Mouse (Mus musculus): ENCODE data around the gene Acsf2.
A peak's percentile ranks its signal among the peaks of the same experiment; 100 is the strongest.

Gene Acsf2

DNA sequence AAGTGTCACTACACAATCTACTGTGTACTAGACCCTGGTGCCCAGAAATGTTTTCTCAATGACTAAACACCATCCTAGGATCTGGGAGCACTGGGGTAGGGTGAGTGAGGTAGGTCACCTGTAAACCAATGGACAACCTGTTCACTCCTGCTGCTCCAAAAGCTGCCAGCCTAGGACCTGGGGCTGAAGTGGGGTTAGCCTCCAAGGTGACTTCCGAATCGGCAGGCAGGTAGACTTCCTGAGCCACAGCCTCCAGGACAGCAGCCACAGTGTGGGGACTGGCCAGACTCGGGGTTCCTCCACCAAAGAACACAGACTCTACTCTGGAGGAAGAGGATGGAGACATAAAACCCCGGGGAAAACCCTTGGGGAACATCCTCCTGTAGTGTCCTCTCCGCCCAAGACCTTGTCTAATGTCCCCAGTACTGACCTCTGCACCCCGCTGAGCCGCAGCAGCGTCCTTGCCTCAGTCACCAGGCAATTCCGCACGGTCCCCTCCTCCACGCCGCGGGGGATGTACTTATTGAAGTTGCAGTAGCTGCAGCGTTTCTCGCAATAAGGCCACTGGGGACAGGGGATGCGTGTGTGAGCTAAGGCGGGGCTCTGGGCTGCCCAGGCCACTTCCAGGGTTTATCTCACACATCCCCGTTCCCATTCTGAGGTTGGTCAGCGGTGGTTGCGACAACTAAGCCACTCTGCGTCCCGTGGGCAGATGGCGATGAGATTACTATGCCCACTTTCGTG lies 53.5 kb downstream of the Acsf2 start:
- DNase-seq, result peak; percentile 41 to 62

DNA sequence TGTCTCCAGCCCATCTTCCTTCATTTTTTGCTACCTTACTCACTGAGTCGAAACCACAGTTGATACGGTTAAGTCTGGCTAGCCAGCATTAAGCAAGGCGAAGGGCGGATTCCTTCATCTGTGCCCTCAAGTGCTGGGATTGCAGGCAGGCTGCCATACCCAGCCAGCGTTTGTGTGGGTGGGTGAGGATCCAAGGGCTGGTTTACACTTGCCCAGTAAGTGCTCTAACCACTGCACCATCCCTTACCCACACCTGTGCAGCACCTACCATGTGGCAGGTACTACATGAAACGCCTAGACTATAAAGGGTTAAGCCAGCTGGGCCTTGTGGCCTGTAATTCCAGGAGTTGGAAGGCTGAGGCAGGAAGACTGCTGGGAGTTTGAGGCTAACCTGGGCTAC lies 54.4 kb downstream of the Acsf2 start:
- DNase-seq, result no peak

DNA sequence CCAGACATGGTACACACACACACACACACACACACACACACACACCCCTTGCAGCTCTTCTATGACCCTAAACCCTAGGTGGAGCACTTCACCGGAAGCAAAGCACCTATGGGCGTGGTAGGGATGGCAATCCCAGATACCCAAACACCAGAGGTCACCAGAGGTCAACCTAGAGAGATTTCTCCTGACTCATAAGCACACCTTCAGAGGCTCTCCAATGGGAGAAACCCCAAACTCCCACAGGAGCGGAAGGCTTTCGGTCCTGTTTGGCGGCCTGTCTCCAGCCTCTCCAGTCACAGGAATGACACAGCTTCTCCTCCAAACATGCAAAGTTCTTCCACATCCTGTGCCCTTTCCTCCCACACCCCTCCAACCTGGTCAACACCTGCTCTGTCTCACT lies 55.3 kb downstream of the Acsf2 start:
- no peak for DNase-seq

DNA sequence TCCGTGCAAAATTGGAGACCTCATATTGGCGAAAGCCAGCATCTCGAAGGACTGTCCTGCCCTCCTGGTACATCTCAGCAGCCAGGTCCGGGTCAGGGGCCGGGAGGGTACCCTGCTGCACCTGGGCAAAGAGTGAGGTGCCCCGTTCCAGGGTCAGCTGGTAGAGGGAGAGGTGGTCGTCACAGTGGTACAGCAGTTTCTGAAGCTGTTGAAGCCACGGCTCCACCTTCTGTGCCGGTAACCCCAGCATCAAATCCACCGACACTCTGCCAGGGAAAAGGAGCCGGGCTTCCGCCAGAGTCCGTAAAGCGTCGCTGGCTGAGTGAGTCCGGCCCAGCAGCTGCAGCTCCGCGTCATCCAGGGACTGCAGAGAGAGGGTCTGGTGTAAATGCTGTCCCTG lies 57.2 kb downstream of the Acsf2 start:
- no peak for DNase-seq

DNA sequence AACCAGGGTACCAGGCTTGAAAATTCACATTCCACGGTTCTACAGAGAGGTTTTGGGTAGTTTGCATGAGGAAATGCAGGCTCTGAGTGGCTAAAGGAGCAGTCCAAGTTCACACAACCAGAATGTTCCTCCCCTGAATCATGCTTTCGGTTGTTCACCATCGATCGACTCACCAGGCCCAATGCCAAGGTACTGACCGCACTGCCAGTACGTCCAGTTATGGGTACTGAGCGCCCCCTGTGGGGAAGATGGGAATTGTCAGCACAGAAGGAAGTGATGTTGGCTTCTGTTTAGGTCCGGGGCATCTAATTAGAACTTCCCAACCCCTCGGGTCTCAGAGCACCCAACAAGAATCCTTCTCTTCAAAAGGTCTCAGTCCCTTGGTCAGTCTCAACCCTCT lies 57.7 kb downstream of the Acsf2 start:
- peak; percentile 96 to 98 for DNase-seq

DNA sequence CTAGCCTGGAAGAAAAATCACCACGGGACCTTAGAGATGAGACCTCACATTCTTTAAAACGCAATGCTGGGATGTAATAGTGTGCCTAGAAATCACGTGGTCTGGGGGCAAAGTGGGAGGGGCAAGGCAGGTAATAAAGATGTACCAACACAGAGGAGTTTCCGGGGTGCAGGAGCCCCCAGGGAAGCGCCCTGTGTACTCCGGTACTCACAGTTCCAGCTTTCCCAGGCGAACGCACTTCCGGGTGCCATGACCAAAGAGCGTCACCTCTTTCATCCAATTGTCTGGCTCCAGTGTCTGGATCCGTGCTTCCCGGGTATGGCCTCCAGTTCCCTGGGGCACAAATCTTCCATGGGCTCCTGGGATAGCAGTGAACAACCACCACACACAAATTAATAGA lies 58.3 kb downstream of the Acsf2 start:
- no peak for DNase-seq

DNA sequence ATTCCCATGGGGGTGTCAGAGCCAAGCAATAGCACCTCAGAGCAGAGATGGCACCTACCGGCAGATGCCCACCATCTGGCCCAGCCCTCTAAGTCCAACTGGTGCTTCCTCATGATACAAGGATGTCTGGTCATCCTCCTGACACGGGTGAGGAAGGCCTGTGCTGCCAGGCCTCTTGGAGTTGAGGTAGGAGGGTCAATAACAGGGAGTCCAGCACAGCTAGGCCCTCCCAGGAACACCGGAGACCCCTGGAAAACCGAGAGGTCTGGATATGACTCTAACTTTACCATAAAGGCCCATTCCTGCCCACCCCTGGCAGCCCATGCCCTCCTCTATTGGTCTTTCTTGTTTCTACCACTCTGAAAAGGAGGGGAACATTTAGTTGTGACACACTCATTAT lies 59.3 kb downstream of the Acsf2 start:
- DNase-seq, result no peak

DNA sequence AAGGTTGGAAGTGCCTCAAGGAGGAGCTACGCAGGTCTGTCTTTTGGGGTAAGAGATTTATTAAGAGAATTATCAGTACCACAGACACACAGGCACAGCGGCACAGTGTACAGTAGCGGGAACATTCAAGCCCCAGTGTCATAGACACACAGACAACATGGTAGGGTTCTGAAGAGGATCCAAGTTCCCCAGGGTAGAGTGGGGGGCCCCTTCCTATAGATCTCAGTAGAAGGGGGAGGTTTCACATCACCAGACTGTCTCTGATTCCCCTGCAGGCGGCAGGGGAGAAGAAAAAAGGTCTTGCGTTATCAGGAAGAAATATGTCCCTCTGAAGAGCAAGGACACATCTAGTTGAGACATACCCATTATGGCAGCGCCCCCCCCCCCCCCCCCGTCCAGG lies 61.9 kb downstream of the Acsf2 start:
- no peak for DNase-seq

DNA sequence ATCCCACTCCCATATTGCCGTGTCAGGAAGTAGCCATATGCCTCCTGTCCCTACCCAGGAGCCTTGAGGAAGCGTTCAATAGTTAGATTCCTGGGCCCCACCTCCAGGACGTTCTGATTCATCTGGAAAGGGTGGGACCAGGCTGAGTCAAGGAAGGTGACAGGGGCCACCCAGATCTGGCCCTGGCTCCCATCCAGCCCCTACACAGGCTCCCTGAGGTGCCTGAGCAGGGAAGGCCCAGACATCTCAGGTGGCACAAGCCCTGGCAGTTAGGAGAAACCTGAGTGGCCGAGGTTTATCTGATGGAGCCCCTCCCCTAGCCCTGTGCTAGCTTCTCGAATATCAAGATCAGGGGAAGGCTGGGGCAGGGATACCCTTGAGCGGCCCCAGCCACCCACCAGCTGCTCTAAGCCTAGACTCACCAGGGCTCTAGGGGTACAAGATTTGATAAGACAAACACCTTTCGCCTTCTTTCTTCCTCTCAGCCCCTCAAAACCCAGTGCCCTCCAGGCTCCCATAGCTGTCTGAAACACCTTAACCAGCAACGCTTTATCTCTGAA lies 62.9 kb downstream of the Acsf2 start:
- no peak for DNase-seq

DNA sequence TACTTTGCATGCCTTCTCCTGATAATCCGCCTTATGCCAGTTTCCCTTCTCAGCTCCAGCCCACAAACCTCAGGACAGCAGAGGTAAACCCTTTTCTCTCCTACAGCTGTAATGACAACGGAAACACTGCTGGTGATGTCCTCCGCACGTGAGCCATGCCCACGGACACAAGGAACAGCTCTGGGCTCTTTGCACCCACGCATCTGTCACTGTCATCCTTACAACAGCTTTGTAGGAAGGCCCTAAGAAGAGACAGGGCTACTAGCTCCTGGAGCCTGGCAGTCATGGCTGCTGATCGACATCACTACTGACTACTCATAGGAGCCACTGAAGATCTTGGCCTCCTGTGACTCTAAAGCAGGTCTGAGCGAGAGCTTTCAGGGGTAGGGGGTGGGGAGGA lies 68.5 kb downstream of the Acsf2 start:
- no peak for DNase-seq

DNA sequence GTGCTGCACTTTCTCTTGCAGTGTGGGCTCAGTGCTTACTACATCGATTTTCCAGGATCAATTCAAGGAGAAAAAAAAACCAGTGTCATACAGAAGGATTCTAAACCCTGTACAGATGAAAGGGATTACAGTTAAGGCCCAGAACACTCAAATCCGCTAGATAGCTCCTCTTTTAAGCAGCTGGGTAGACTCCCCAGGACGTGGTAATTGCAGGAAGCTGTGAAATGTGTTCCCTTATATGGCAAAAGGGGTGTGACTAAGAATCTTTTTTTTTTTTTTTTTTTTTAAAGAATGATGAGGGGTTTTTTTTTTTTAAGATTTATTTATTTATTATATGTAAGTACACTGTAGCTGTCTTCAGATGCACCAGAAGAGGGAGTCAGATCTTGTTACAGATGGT lies 72.8 kb downstream of the Acsf2 start:
- no peak for DNase-seq

DNA sequence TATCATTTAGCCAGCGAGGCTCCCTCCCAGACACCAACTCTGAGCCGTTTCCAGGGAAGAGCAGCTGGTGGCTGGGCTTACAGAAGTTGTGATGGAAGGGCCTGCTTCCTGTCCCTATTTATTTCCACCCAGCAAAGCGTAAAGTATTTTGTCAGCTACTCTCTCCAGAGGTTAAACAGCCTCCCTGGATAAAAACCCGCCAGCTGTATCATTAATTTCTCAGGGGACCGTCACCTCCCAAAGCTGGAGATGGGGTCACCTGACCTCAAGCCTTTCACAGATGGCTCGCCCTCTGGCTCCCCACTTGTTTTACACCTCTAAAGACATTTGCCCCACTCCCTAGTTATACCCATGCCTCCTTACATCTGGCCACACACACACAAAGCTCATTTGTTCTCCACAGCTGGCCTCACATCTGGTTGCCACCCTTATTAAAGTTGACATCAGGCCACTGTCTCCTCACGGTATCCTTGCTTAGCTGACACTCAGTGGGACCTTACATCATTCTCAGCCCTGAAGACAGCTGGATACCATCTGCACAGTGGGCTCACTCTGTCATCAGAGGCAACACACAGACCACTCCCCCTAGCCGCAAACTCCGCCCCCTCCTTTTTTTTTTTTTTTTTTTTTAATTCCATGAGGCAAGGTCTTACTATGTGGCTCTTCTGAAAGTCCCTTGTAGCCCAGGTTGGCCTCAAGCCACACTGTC lies 75.3 kb downstream of the Acsf2 start:
- DNase-seq, result no peak

DNA sequence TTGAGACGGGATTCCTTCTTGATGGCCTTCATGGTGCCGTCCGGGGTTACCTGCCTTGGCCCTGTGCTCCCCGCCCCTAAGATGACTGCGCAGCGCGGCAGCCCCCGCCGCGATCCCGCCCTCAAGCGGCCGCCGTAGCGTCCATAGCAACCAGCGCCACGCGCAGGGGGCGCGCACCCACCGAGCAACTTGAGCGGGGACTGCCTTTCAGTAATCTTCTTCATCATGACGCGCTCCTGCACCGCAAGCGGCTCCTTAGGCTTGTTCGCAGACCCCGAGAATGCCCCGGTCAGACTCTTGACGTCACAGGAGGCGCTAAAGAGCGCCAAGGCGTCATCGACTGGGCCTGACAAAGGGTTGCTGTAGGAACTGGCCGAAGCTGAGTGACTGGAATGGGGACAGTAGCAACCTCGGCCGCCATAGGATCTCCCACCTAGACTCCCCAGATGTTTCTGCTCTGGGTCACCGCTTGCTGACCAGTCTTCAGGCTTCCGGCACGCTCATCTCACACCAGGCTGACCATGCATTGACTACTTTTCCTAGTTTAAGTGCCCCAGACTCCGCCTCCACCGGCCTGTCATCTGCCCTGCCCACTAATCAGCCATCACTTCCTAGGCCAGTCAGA lies 80.3 kb downstream of the Acsf2 start, which contains the start of gene Mycbpap:
Gene Mycbpap (minus strand): TSS at position 524 of the 625 bp plus-strand sequence.
- peak; percentile 55 to 74 for DNase-seq

DNA sequence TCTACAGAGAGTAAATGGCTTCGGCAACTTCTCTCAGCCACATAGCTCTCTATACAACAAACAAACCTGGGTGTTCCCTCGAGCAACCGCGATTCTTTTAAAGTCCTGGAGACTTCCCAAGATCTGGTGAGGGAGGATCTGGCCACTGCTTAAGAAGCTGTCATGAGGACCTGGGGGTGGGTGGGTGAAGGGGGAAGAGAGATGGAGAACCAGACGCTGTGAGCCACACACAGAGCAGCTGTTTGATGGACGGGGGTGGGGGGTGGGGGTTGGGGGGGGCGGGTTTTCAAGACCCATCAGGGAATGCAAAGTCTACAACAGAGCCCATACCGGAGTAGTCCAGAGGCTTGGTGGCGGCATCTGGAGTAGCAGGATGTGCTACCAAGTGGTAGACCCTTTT lies 88.2 kb downstream of the Acsf2 start:
- no peak for DNase-seq

DNA sequence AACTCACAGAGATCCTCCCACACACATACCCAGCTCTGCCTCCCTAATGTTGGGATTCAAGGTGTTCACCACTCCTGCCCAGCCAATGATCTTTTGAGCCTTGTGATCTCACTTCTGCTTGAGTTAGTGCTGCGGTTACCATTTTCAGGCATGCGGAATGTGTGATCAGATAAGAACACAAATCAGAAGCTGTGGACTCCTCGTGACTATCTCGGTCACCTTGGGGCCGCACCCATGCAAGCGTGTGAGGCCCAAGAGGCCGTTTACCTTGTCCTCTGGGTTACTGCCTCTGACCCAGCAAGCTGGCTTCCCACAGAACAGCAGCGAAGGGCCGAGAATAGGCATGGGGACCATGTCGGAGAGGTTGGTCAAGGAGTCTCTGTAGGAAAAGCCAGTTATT lies 92.7 kb downstream of the Acsf2 start:
- DNase-seq, result peak; percentile 32 to 39
